Mouse (Mus musculus): Measurements from ENCODE around the gene Itga3. TPM values are rescaled to one million over a fixed set of nuclear protein-coding genes. Genes with fewer than 3 reads are reported as not detected.

The Itga3 gene
- polyA plus RNA-seq, 1 experiment, result not detected

GRCm38 (mm10) chr11:95008661-95009628 lies 67.7 kb downstream of the Itga3 start:
- no peak for TF ChIP-seq GATA1 (IDR thresholded peaks at IDR 0.05; ENCODE audit: low read length)

- TF ChIP-seq GATA1 (IDR thresholded peaks at IDR 0.05; ENCODE audit: low read length), result no peak
These were observed 69.2 kb downstream of the Itga3 start for GRCm38 (mm10) chr11:95007418-95007817.

GRCm38 (mm10) chr11:95006525-95007219 lies 69.9 kb downstream of the Itga3 start:
- no peak for TF ChIP-seq GATA1 (IDR thresholded peaks at IDR 0.05; ENCODE audit: low read length)

GRCm38 (mm10) chr11:95006038-95006437 lies 70.6 kb downstream of the Itga3 start:
- no peak for TF ChIP-seq GATA1 (IDR thresholded peaks at IDR 0.05; ENCODE audit: low read length)

GRCm38 (mm10) chr11:95004937-95005198 lies 71.7 kb downstream of the Itga3 start:
- no peak for TF ChIP-seq GATA1 (IDR thresholded peaks at IDR 0.05; ENCODE audit: low read length)

DNA sequence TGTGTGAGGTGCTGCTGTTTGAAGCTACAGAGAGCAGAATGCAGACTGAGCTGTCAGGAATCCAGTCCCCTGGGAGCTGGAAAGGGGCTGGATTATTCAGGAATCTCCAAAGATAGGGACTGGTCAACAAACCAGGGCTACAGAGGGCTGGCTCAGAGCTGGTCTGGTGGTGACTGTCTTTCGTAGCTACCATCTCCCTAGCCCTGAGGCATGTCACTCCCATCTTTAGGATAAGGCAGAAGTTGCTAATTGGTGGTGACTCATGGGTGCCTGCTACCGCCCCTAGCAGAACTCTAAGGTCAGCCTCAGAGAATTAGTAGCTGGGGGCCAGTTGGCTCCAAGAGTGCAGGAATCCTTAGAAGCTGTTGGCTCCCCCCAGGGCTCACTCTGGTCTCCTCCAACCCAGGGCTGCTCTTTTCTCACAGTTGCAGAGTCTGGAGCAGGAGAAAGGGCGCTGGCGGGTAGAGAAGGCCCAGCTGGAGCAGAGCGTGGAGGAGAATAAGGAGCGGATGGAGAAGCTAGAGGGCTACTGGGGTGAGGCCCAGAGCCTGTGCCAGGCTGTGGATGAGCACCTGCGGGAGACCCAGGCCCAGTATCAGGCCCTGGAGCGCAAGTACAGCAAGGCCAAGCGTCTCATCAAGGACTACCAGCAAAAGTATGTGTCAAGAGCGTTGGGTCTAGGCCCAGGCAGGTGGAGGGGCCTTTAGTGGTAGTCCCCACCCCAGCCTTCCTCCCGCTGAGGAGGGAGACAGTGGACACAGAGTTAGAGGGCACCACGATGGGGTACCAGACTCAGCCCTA lies 72.3 kb downstream of the Itga3 start:
- no peak for TF ChIP-seq GATA1 (IDR thresholded peaks at IDR 0.05; ENCODE audit: low read length)

DNA sequence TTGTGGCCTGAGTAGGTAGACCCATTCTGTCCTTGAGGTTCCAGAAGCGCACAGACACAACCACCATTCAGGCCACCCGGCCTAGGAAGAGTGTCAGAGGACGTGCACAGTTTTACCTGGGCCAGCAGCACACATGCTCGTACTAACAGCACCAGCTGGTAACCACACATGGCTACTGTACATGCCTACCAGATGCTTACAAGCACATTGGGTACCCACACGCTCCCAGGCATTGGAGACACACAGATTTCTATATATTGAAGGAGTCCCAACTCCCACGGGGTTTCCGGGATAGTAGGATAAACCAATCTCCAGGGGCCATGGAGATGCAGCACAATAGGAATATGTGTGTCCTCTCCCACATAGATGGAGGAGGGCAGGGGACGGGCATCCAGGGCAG lies 73.9 kb downstream of the Itga3 start:
- TF ChIP-seq GATA1 (IDR thresholded peaks at IDR 0.05; ENCODE audit: low read length), result no peak

DNA sequence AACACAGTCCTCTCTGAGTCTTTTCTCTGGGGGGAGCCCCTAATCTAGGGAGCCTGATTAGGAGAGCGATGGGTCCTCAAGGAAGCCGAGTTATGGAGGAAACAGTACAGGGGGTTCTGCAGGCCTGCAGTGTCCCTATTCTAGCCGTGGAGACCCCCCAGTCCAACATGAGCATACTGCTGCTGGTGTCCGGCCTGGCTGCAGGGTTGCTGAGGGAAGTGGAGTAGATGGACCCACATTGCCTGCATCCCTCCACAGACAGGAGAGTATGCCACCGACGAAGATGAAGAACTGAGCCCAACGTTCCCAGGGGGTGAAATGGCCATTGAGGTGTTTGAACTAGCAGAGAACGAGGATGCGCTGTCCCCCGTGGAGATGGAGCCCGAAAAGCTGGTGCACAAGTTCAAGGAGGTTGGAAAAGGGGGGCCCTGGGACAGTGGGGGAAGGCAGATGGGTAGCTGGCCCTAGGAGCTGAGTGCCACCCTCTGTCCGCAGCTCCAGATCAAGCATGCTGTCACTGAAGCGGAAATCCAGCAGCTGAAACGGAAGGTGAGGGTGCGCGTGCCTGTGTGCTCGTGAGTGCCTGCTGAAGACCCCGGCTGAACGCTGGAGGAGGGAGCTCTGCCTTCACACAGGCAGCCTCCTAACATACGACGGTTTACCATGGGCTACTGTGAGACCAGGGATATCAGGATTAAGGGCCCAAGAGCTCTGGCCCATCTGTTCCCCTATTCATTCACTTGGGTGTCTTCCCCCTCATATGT lies 74.8 kb downstream of the Itga3 start:
- no peak for TF ChIP-seq GATA1 (IDR thresholded peaks at IDR 0.05; ENCODE audit: low read length)

- no peak for TF ChIP-seq GATA1 (IDR thresholded peaks at IDR 0.05; ENCODE audit: low read length)
These were observed 75.5 kb downstream of the Itga3 start for GRCm38 (mm10) chr11:95001058-95001457.

DNA sequence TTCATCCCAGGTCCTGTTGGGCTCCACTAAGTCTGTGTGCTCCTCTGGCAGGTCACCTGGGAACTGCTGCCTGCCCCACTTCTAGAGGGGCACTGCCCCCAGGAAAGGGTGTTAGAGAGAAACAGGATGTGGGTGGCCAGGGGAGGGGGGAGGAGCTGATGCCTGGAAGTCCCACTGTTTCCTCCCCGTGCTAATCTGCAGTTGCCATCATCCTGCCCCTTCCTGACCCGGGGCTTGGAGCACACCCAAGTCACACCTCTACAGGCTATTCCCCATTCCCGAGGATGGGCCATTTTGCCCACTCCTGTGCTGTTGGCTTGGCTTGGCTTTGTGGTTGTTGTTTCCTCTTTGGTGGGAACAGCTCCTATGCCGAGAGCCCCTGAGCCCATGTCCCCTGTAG lies 76.1 kb downstream of the Itga3 start:
- no peak for TF ChIP-seq GATA1 (IDR thresholded peaks at IDR 0.05; ENCODE audit: low read length)

GRCm38 (mm10) chr11:95000128-95000527 lies 76.5 kb downstream of the Itga3 start:
- no peak for TF ChIP-seq GATA1 (IDR thresholded peaks at IDR 0.05; ENCODE audit: low read length)

- TF ChIP-seq GATA1 (IDR thresholded peaks at IDR 0.05; ENCODE audit: low read length), result no peak
These were observed 78.5 kb downstream of the Itga3 start for GRCm38 (mm10) chr11:94998041-94998531.

DNA sequence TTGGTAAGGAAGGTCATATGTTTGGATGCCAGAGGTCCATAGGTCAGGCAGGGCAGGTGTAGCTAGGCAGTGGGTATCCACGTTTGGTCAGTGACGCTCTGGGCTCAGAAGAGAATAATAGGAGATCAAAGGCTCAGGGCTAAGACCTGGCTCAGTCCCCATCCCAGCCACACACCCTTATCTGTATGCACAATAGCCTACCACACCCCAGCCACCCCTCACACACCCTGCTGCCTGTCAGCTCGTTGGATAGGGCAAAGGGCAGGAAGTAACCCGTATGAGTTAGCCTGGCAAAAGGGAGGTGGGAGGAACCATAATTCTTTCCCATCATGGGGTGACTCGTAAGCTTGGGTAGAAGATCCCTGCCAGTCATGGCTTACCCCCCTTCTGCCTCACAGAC lies 79.0 kb downstream of the Itga3 start:
- TF ChIP-seq GATA1 (IDR thresholded peaks at IDR 0.05; ENCODE audit: low read length), result no peak

- no peak for TF ChIP-seq GATA1 (IDR thresholded peaks at IDR 0.05; ENCODE audit: low read length)
These were observed 79.6 kb downstream of the Itga3 start for GRCm38 (mm10) chr11:94996984-94997383.

GRCm38 (mm10) chr11:94996101-94996500 lies 80.5 kb downstream of the Itga3 start:
- no peak for TF ChIP-seq GATA1 (IDR thresholded peaks at IDR 0.05; ENCODE audit: low read length)
